In the genomic region with DNA sequence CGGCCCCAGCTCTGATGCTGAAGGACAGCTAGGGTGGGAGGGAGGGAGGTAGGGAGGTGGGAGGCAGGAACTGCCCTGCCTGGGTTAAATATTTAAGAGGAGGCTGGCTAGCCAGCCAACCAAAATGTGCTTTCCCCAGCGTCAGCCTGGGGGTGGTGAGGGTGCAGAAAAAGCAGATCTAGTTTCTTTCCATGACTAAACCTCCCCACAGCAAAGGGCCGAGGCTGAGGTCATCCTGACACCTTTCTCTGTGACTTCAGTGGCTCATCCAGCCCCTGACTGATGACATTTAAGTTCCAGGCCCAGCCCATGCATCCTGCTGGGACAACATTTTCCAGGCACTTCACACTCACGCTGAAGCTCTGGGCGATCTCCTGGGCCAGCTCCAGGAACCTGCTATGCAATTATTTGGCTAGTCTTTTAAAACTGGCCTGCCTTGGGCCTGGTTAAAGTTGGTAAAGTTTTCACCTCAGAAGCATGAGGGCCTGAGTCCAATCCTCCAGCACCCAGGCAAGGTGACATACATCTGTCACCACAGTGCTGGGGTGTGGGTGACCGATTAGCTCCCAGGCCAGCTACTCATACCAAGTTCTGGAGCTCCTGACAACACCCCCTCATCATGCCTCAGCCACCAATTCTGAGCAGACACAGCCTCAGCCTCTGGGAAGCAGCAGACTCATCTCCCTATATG, we compare ENCODE assay signal across 8 mouse cellular contexts.
A peak's percentile ranks its signal among the peaks of the same experiment; 100 is the strongest.
DNase-seq lines count a peak whose midpoint lies in the region; ATAC-seq lines count a peak whose summit lies in the region.

No protein-coding gene starts in this region.

- peaks cover 23% of the 10 kb centered on the region for H3K4me1 ChIP-seq in stomach, embryonic 16.5 days (ENCODE audit: control insufficient read depth, insufficient read depth, low read length)

- H3K4me3 ChIP-seq in stomach, embryonic 16.5 days (replicated peaks; ENCODE audit: low read length): no peak overlapping the region

- H3K27me3 ChIP-seq in stomach, embryonic 16.5 days (ENCODE audit: control insufficient read depth, insufficient read depth, low read length): no peaks in the 10 kb centered on the region

- 20% methylated on average over 6 of the region's 6 CpGs for whole genome bisulfite sequencing in stomach, embryonic 16.5 days

- H3K36me3 ChIP-seq in stomach, embryonic 16.5 days (ENCODE audit: control insufficient read depth, insufficient read depth, low read length): no peaks in the 10 kb centered on the region

- peak overlapping the region; percentile 7; the same call in 1 of the 2 replicates for H3K9ac ChIP-seq in stomach, embryonic 16.5 days (ENCODE audit: low read length)

- H3K9me3 ChIP-seq in stomach, embryonic 16.5 days (replicated peaks; ENCODE audit: control insufficient read depth, low read length): no peaks in the 10 kb centered on the region

- H3K4me2 ChIP-seq in stomach, embryonic 16.5 days (ENCODE audit: low read depth, low read length): no peak overlapping the region

- DNase-seq in CD4-positive, CD25-positive, alpha-beta regulatory T cell, adult 2 months (ENCODE audit: low read depth, low spot score): peak; percentile 5
- peak; percentile 87 for DNase-seq in NIH3T3 (ENCODE audit: low read depth)
- peak; percentile 70 for DNase-seq in heart, adult 9 months (ENCODE audit: low spot score in 2 of 2)
- DNase-seq in kidney, postnatal 14 days: peak; percentile 62
- DNase-seq in frontal cortex, postnatal 14 days (ENCODE audit: low spot score in 2 of 2): no peak
- DNase-seq in urinary bladder, adult 18-20 months (ENCODE audit: low spot score in 2 of 2): no peak

- peak overlapping the region; percentile 72 for H3K27ac ChIP-seq in stomach, embryonic 16.5 days (ENCODE audit: low read length)

- no peak for ATAC-seq in CD4-positive, CD25-positive, alpha-beta regulatory T cell, adult 4 months
- ATAC-seq in stomach, embryonic 16.5 days (ENCODE audit: insufficient read depth, low FRiP score): peak; percentile 57

Comparison
In these comparisons a context has a peak if more than half of its experiments do, and no peak if none do; other contexts are left out.
1. DNase-seq: peak in CD4-positive, CD25-positive, alpha-beta regulatory T cell, adult 2 months (single experiment), NIH3T3 (single experiment), heart, adult 9 months (2 of 2) and kidney, postnatal 14 days (single experiment); none in frontal cortex, postnatal 14 days (0 of 2) and urinary bladder, adult 18-20 months (0 of 2).